ENCODE assay signal across 20 mouse cellular contexts in the genomic region with DNA sequence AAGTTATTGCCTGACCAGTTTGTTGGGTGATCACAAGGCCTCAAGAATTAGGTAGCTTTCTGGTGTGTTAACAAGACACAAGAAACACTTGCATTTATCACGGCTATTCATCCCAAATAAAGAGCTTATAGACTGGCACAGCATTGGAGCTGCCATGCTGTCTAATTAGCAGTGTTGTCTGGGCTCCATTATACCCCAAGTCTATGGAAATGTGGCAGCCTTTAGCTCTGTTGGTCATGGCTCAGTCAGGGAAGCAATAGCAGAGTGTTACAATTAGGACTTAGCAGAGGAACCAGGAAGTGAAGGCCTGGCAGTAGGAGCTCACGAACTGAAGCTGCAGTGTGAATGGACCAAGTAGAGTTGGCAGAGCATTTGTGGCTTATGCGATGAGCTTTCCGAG.
"Had no signal": no experiment of that assay in that cellular context is flagged by ENCODE, and none has a peak within 500 bp of the region (broad histone marks: within the 10 kb centered on the region; RNA-seq: fewer than 3 reads in every experiment).

No protein-coding gene starts in this region.

- H3K4me3 ChIP-seq: lung, embryonic 15.5 days; megakaryocyte, embryonic 14.5 days; midbrain, embryonic 13.5 days; midbrain, embryonic 15.5 days; neural tube, embryonic 13.5 days; neural tube, embryonic 15.5 days had no signal

- H3K27me3 ChIP-seq: lung, embryonic 15.5 days; megakaryocyte, embryonic 14.5 days; midbrain, embryonic 13.5 days; midbrain, embryonic 15.5 days; neural tube, embryonic 13.5 days; neural tube, embryonic 15.5 days had no signal

- ATAC-seq: lung, postnatal 0 days; midbrain, embryonic 13.5 days; midbrain, embryonic 15.5 days had no signal

- H3K9me3 ChIP-seq: lung, embryonic 15.5 days; midbrain, embryonic 13.5 days; midbrain, embryonic 15.5 days; neural tube, embryonic 13.5 days; neural tube, embryonic 15.5 days had no signal

- H3K4me2 ChIP-seq: lung, embryonic 15.5 days; midbrain, embryonic 11.5 days; midbrain, embryonic 13.5 days; midbrain, embryonic 15.5 days; neural tube, embryonic 13.5 days; neural tube, embryonic 15.5 days had no signal

- H3K27ac ChIP-seq: lung, embryonic 15.5 days; macrophage; midbrain, embryonic 13.5 days; midbrain, embryonic 15.5 days; neural tube, embryonic 13.5 days; neural tube, embryonic 15.5 days had no signal

- H3K36me3 ChIP-seq: lung, embryonic 15.5 days; midbrain, embryonic 13.5 days; midbrain, embryonic 15.5 days; neural tube, embryonic 13.5 days; neural tube, embryonic 15.5 days had no signal

- H3K9ac ChIP-seq: lung, embryonic 15.5 days; midbrain, embryonic 13.5 days; midbrain, embryonic 15.5 days; neural tube, embryonic 13.5 days; neural tube, embryonic 15.5 days had no signal

- DNase-seq: lung, adult 2 months; lung, postnatal 14 days; lung, postnatal 36 days; retina, postnatal 1 day; right cerebral cortex, adult 18-20 months; right cerebral cortex, postnatal 25 days; right cerebral cortex, postnatal 4 days; spleen, adult 18-20 months; thymus, adult 18-20 months; thymus, postnatal 14 days; thymus, postnatal 36 days had no signal

- H3K4me1 ChIP-seq: lung, embryonic 15.5 days; megakaryocyte, embryonic 14.5 days; midbrain, embryonic 13.5 days; midbrain, embryonic 15.5 days; neural tube, embryonic 13.5 days; neural tube, embryonic 15.5 days had no signal
